8 mouse cellular contexts compared by ENCODE assay signal in the genomic region with DNA sequence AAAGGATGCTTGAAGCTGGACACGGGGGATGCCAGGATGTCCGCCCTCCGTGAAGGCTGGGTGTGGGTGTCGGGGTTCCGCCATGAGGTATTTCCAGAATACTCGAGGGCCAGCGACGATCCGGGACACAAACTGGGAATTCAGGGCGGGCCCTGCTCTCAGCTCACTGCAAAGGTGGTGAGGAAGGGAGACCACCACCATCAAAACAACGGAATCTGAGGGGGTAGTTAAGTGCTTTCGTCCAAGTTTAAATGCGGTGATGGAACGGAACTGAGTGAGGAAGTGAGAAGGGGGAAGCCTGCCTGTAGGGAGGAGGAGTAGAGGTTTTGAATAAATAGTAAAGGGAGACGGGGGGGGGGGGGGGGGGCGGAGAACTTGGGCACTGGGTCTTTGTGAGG. TPM values are rescaled to one million over a fixed set of nuclear protein-coding genes. Genes with fewer than 3 reads are reported as not detected.
DNase-seq lines count a peak whose midpoint lies in the region; ATAC-seq and TF ChIP-seq lines count a peak whose summit lies in the region.

No protein-coding gene starts in this region.

- H3K27ac ChIP-seq in kidney, adult 2 months (ENCODE audit: insufficient read depth, low read depth, low read length) = no peak overlapping the region; the same call in 1 of the 2 replicates
- H3K27ac ChIP-seq in intestine, embryonic 14.5 days (ENCODE audit: low read depth) = peak overlapping the region; percentile 55
- peak overlapping the region; percentile 88 for H3K27ac ChIP-seq in midbrain, embryonic 16.5 days (ENCODE audit: low read length)

- H3K9ac ChIP-seq in intestine, embryonic 14.5 days (ENCODE audit: low read length) = peak overlapping the region; percentile 72
- peak overlapping the region; percentile 85 for H3K9ac ChIP-seq in midbrain, embryonic 16.5 days (ENCODE audit: low read depth, low read length)

- no peak for TF ChIP-seq POLR2A in kidney, adult 2 months (IDR thresholded peaks at IDR 0.05; ENCODE audit: low read depth, low read length)

- peak overlapping the region; percentile 97 for H3K4me3 ChIP-seq in kidney, adult 2 months (ENCODE audit: insufficient read depth, low read depth, low read length)
- peak overlapping the region; percentile 64 for H3K4me3 ChIP-seq in intestine, embryonic 14.5 days (ENCODE audit: low read depth, low read length)
- peak overlapping the region; percentile 89 for H3K4me3 ChIP-seq in midbrain, embryonic 16.5 days (ENCODE audit: low read depth, low read length)

- no peak for TF ChIP-seq CTCF in kidney, adult 2 months (conservative IDR thresholded peaks at IDR 0.05; ENCODE audit: insufficient read depth, insufficient read length, low read depth, low read length)

- H3K4me1 ChIP-seq in kidney, adult 2 months (ENCODE audit: control insufficient read depth, insufficient read depth, low read length) = no peaks in the 10 kb centered on the region; the same call in 1 of the 2 replicates
- peaks cover 15% of the 10 kb centered on the region; the same call in 1 of the 2 replicates for H3K4me1 ChIP-seq in intestine, embryonic 14.5 days (replicated peaks; ENCODE audit: control insufficient read depth, insufficient read depth, low read length)
- H3K4me1 ChIP-seq in midbrain, embryonic 16.5 days (ENCODE audit: control insufficient read depth, insufficient read depth, low read length) = peaks cover 24% of the 10 kb centered on the region

- WGBS in kidney, adult 2 months = 1% methylated on average over 16 of the region's 16 CpGs
- WGBS in intestine, embryonic 14.5 days = under 1% methylated on average over 15 of the region's 16 CpGs
- WGBS in midbrain, embryonic 16.5 days = under 1% methylated on average over 14 of the region's 16 CpGs

- ATAC-seq in common myeloid progenitor, adult 5-6 weeks (replicated peaks; ENCODE audit: low read depth, poor library complexity, severe bottlenecking) = peak; percentile 39
- ATAC-seq in intestine, embryonic 14.5 days (replicated peaks; ENCODE audit: low FRiP score, low TSS enrichment, low read depth) = no peak
- peak; percentile 68 for ATAC-seq in midbrain, embryonic 16.5 days

- DNase-seq in kidney, adult 2 months = no peak
- DNase-seq in kidney, postnatal 36 days = no peak
- DNase-seq in intestine, embryonic 14.5 days (ENCODE audit: low spot score) = no peak
- DNase-seq in cerebellum, adult 8-10 months = no peak
- no peak for DNase-seq in cerebellum, adult 18-20 months
- DNase-seq in urinary bladder, postnatal 10 days (ENCODE audit: low spot score) = no peak

- peak overlapping the region; percentile 72 for H3K4me2 ChIP-seq in intestine, embryonic 14.5 days (ENCODE audit: low read length)
- peak overlapping the region; percentile 73 for H3K4me2 ChIP-seq in midbrain, embryonic 16.5 days (ENCODE audit: low read length)

- no peaks in the 10 kb centered on the region for H3K36me3 ChIP-seq in kidney, adult 2 months (ENCODE audit: control insufficient read depth, insufficient read depth, low read length)
- H3K36me3 ChIP-seq in intestine, embryonic 14.5 days (ENCODE audit: control insufficient read depth, insufficient read depth, low read length) = peaks cover 8% of the 10 kb centered on the region; the same call in 1 of the 2 replicates
- peaks cover 6% of the 10 kb centered on the region; the same call in 1 of the 2 replicates for H3K36me3 ChIP-seq in midbrain, embryonic 16.5 days (ENCODE audit: control insufficient read depth, insufficient read depth, low read length)

- no peaks in the 10 kb centered on the region for H3K9me3 ChIP-seq in intestine, embryonic 14.5 days (ENCODE audit: control insufficient read depth, low read length)
- H3K9me3 ChIP-seq in midbrain, embryonic 16.5 days (replicated peaks; ENCODE audit: control insufficient read depth, low read length, poor library complexity, severe bottlenecking) = no peaks in the 10 kb centered on the region

- no peaks in the 10 kb centered on the region for H3K27me3 ChIP-seq in kidney, adult 2 months (replicated peaks; ENCODE audit: control insufficient read depth, insufficient read depth, low read length)
- no peaks in the 10 kb centered on the region for H3K27me3 ChIP-seq in intestine, embryonic 14.5 days (replicated peaks; ENCODE audit: control insufficient read depth, insufficient read depth, low read length)
- no peaks in the 10 kb centered on the region for H3K27me3 ChIP-seq in midbrain, embryonic 16.5 days (ENCODE audit: control insufficient read depth, insufficient read depth, low read depth, low read length)

RNA-seq across cellular contexts. Expression of gene Mfap3, which starts 0.3 kb away (rescaled TPM):
- 10.6 and 11.2 TPM in 2 replicates for polyA plus RNA-seq in kidney, adult 2 months (2012; rRNA removed)
- total RNA-seq in common myeloid progenitor, adult 5-6 weeks (2017) = 22.5 and 27.5 TPM in 2 replicates
- 42.8 and 46.2 TPM in 2 replicates for polyA plus RNA-seq in intestine, embryonic 14.5 days (2014; fragmentation: Nextera tagmentation; extraction: Ambion mirVana)
- polyA plus RNA-seq in midbrain, embryonic 16.5 days (2015; fragmentation: Nextera tagmentation; extraction: Ambion mirVana) = 63.8 and 64.3 TPM in 2 replicates

RNA-seq across cellular contexts. Expression of gene Fam114a2, which starts 0.3 kb away (rescaled TPM):
- polyA plus RNA-seq in kidney, adult 2 months (2012; rRNA removed) = 28.9 and 31.5 TPM in 2 replicates
- total RNA-seq in common myeloid progenitor, adult 5-6 weeks (2017) = 32.2 and 43.7 TPM in 2 replicates
- 54.9 and 60.1 TPM in 2 replicates for polyA plus RNA-seq in intestine, embryonic 14.5 days (2014; fragmentation: Nextera tagmentation; extraction: Ambion mirVana)
- 77.4 and 88.9 TPM in 2 replicates for polyA plus RNA-seq in midbrain, embryonic 16.5 days (2015; fragmentation: Nextera tagmentation; extraction: Ambion mirVana)
